Mouse (Mus musculus): ENCODE data around the gene Ptpn9. TPM values are rescaled to one million over a fixed set of nuclear protein-coding genes. Genes with fewer than 3 reads are reported as not detected.

The Ptpn9 gene
- polyA plus RNA-seq, 1 experiment = not detected

- H3K27ac ChIP-seq (ENCODE audit: insufficient read depth, low read depth, low read length) = no peak overlapping the region
- TF ChIP-seq POLR2A (IDR thresholded peaks at IDR 0.05; ENCODE audit: insufficient read depth, low read depth, low read length) = no peak
- TF ChIP-seq CTCF (IDR thresholded peaks at IDR 0.05; ENCODE audit: insufficient read depth, low read depth, low read length) = no peak
- H3K4me1 ChIP-seq (ENCODE audit: control insufficient read depth, insufficient read depth, low read length) = peaks cover 8% of the 10 kb centered on the region
- WGBS = 64% methylated on average over 1 of the region's 1 CpGs
- no peak overlapping the region for H3K4me3 ChIP-seq (ENCODE audit: insufficient read depth, low read depth, low read length)
Observed at GRCm38 (mm10) chr9:57070262-57070661, 75.5 kb downstream of the Ptpn9 start.

GRCm38 (mm10) chr9:57070800-57071545 lies 76.2 kb downstream of the Ptpn9 start:
- no peak for TF ChIP-seq POLR2A (IDR thresholded peaks at IDR 0.05; ENCODE audit: insufficient read depth, low read depth, low read length)
- no peak for TF ChIP-seq CTCF (IDR thresholded peaks at IDR 0.05; ENCODE audit: insufficient read depth, low read depth, low read length)
- peaks cover 8% of the 10 kb centered on the region for H3K4me1 ChIP-seq (ENCODE audit: control insufficient read depth, insufficient read depth, low read length)
- no peak overlapping the region for H3K27ac ChIP-seq (ENCODE audit: insufficient read depth, low read depth, low read length)
- 11% methylated on average over 5 of the region's 5 CpGs for WGBS
- H3K4me3 ChIP-seq (ENCODE audit: insufficient read depth, low read depth, low read length) = peak overlapping the region; percentile 80

- H3K4me3 ChIP-seq (ENCODE audit: insufficient read depth, low read depth, low read length) = peak within 1 kb of the TSS; percentile 80
- H3K27ac ChIP-seq (ENCODE audit: insufficient read depth, low read depth, low read length) = peak within 1 kb of the TSS; percentile 93; the same call in 1 of the 2 replicates
- WGBS = under 1% methylated on average over 34 of the region's 34 CpGs
- H3K4me1 ChIP-seq (ENCODE audit: control insufficient read depth, insufficient read depth, low read length) = peaks cover 8% of the 10 kb centered on the region
- TF ChIP-seq POLR2A (IDR thresholded peaks at IDR 0.05; ENCODE audit: insufficient read depth, low read depth, low read length) = no peak; the same call in 1 of the 2 replicates
- no peak for TF ChIP-seq CTCF (IDR thresholded peaks at IDR 0.05; ENCODE audit: insufficient read depth, low read depth, low read length)
Observed at GRCm38 (mm10) chr9:57071801-57072351, 77.2 kb downstream of the Ptpn9 start, which contains the start of gene Sin3a. Gene Sin3a, plus strand, starts transcription at chr9:57072040.

GRCm38 (mm10) chr9:57072526-57072988 lies 77.8 kb downstream of the Ptpn9 start:
- H3K27ac ChIP-seq (ENCODE audit: insufficient read depth, low read depth, low read length) = peak overlapping the region; percentile 93; the same call in 1 of the 2 replicates
- H3K4me1 ChIP-seq (ENCODE audit: control insufficient read depth, insufficient read depth, low read length) = peaks cover 12% of the 10 kb centered on the region
- H3K4me3 ChIP-seq (ENCODE audit: insufficient read depth, low read depth, low read length) = peak overlapping the region; percentile 80
- WGBS = under 1% methylated on average over 40 of the region's 40 CpGs
- no peak for TF ChIP-seq POLR2A (IDR thresholded peaks at IDR 0.05; ENCODE audit: insufficient read depth, low read depth, low read length)
- TF ChIP-seq CTCF (IDR thresholded peaks at IDR 0.05; ENCODE audit: insufficient read depth, low read depth, low read length) = no peak

- Histone ChIP-seq H3K27ac (ENCODE audit: insufficient read depth, low read depth, low read length) (peak overlapping the region; percentile 93), H3K4me3 (ENCODE audit: insufficient read depth, low read depth, low read length) (peak overlapping the region; percentile 80), H3K4me1 (ENCODE audit: control insufficient read depth, insufficient read depth, low read length) (peaks cover 12% of the 10 kb centered on the region)
- WGBS = 1% methylated on average over 54 of the region's 54 CpGs
- no peak for TF ChIP-seq CTCF (IDR thresholded peaks at IDR 0.05; ENCODE audit: insufficient read depth, low read depth, low read length)
- TF ChIP-seq POLR2A (IDR thresholded peaks at IDR 0.05; ENCODE audit: insufficient read depth, low read depth, low read length) = peak; percentile 25; the same call in 1 of the 2 replicates
Observed at GRCm38 (mm10) chr9:57072989-57073789, 78.5 kb downstream of the Ptpn9 start.

DNA sequence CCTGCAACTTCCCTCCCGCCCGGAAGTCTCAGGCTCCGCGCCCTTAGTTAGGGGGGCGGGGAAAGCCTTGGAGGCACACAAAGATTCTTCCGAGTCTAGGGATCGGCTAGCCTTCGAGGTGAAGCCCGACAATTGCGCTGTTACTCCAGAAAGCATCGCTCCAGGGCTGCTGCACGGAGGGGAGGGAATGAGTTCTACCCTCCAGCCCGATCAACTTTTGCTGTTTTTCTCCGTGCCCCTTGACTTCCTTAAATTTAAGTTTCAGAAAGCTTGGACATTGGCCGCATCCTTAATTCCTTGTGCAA lies 79.0 kb downstream of the Ptpn9 start:
- WGBS = under 1% methylated on average over 15 of the region's 15 CpGs
- Histone ChIP-seq H3K27ac (ENCODE audit: insufficient read depth, low read depth, low read length) (peak overlapping the region; percentile 68), H3K4me1 (ENCODE audit: control insufficient read depth, insufficient read depth, low read length) (peaks cover 12% of the 10 kb centered on the region), H3K4me3 (ENCODE audit: insufficient read depth, low read depth, low read length) (peak overlapping the region; percentile 60)
- 0 out of 2 replicates have a peak, but pooled peaks have one; percentile 21 for TF ChIP-seq POLR2A (IDR thresholded peaks at IDR 0.05; ENCODE audit: insufficient read depth, low read depth, low read length)
- TF ChIP-seq CTCF (IDR thresholded peaks at IDR 0.05; ENCODE audit: insufficient read depth, low read depth, low read length) = no peak

DNA sequence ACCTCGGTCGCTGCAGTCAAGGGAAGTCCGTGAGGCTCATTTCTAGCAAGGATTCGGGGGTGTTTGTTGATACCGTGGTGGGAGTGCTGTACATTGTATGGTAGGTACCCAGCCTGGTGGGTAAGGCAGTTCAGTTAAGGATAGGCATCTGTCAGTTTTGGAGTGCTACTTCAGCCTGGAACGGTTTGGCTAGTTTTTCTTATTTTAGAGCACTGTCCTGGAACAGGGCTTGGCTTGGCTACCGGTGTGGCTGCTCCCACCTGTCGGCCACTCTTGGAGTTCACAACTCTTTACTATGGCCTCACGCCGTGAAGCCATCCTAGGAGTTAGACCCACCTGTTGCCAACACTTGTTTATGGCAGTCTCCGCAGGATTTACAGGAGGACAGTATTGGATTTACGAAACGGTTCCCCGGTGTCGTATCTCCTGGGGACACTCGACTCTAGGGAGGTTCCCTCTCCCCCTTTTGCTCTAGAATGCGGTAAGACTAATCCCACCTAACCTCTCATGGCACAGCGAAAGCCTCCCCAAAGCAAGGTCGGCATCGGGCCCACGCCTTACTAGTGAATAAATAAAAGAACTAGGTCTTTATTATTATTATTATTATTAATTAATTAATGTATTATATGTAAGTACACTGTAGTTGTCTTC lies 79.6 kb downstream of the Ptpn9 start:
- peaks cover 12% of the 10 kb centered on the region for H3K4me1 ChIP-seq (ENCODE audit: control insufficient read depth, insufficient read depth, low read length)
- WGBS = 4% methylated on average over 21 of the region's 21 CpGs
- peak overlapping the region; percentile 68 for H3K27ac ChIP-seq (ENCODE audit: insufficient read depth, low read depth, low read length)
- TF ChIP-seq POLR2A (IDR thresholded peaks at IDR 0.05; ENCODE audit: insufficient read depth, low read depth, low read length) = no peak
- TF ChIP-seq CTCF (IDR thresholded peaks at IDR 0.05; ENCODE audit: insufficient read depth, low read depth, low read length) = no peak
- peak overlapping the region; percentile 60 for H3K4me3 ChIP-seq (ENCODE audit: insufficient read depth, low read depth, low read length)

DNA sequence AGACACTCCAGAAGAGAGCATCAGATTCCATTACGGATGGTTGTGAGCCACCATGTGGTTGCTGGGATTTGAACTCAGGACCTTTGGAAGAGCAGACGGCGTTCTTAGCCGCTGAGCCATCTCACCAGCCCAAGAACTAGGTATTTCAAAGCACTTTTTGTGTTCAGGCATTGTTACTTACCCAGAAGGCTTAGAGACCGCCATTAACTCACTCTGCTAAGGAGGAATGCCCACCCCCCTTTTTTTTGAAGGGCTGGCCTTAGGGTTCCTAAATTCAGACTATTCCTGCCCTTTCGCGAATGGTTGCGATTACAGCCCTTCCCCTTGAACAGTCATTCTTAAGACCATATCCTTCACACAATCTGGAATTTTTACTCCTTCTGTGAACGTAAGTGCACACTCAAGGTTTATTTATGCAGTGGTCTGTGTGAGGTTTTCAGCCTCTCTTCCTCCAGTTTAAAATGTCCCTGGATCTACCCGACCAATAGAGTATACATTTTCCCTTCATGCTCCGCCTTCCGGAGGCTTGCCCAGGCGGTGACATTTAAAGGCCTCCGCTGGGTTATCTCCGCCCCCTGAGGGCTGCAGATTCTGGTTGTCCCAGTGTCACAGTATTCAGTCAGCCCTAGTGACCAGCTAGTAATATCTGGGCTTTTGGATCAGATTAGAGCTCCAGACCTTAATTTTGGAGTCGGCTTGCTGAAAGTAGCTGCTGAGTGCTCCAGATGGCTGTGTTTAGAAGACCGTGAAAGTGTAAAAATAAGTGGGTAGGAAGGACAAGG lies 80.3 kb downstream of the Ptpn9 start:
- peak overlapping the region; percentile 54 for H3K4me3 ChIP-seq (ENCODE audit: insufficient read depth, low read depth, low read length)
- peaks cover 12% of the 10 kb centered on the region for H3K4me1 ChIP-seq (ENCODE audit: control insufficient read depth, insufficient read depth, low read length)
- H3K27ac ChIP-seq (ENCODE audit: insufficient read depth, low read depth, low read length) = peak overlapping the region; percentile 78
- TF ChIP-seq POLR2A (IDR thresholded peaks at IDR 0.05; ENCODE audit: insufficient read depth, low read depth, low read length) = no peak
- no peak for TF ChIP-seq CTCF (IDR thresholded peaks at IDR 0.05; ENCODE audit: insufficient read depth, low read depth, low read length)
- WGBS = under 1% methylated on average over 17 of the region's 17 CpGs

Data from olfactory bulb, adult 2 months (tissue).